Mouse (Mus musculus) megakaryocyte, embryonic 14.5 days (primary cell): Measurements from ENCODE around the gene Bclaf1. TPM values are rescaled to one million over a fixed set of nuclear protein-coding genes. Genes with fewer than 3 reads are reported as not detected.

Source experiments
- H3K27me3 ChIP-seq: replicated peaks from 2 replicates; pipeline ENCODE3; 2012; ENCODE audit warnings: inconsistent platforms
- H3K36me3 ChIP-seq: replicated peaks from 2 replicates; pipeline ENCODE3; 2012; ENCODE audit warnings: low read length, inconsistent platforms, mixed read lengths
- H3K4me1 ChIP-seq: 2 replicates; pipeline ENCODE4 v1.6.1; 2012; ENCODE audit warnings: inconsistent platforms
- H3K4me3 ChIP-seq: replicated peaks from 2 replicates; pipeline ENCODE3; 2012; ENCODE audit warnings: moderate library complexity, mild to moderate bottlenecking, inconsistent platforms
- H3K9me3 ChIP-seq: 2 replicates; pipeline ENCODE4 v1.6.1; 2012; ENCODE audit warnings: inconsistent platforms
- FLI1 ChIP-seq: IDR thresholded peaks from 2 replicates; pipeline ENCODE4 v1.6.1; 2012; ENCODE audit warnings: low read length, inconsistent platforms, mixed read lengths
- GATA1 ChIP-seq: IDR thresholded peaks from 3 replicates; pipeline ENCODE4 v1.6.1; 2012; ENCODE audit warnings: mixed read lengths, low read length, inconsistent platforms, borderline replicate concordance
- polyA plus RNA-seq: library from polyadenylated mRNA; stranded (reverse); fragments of >175 nt; gene quantifications from 2 replicates; pipeline ENCODE4 v1.2.3, GENCODE M21; 2012; ENCODE audit warnings: low replicate concordance; ENCODE audit not compliant: insufficient read depth

Bclaf1 gene
- polyA plus RNA-seq, 1 experiment, result 9.9 TPM

- Histone ChIP-seq H3K36me3 (peaks cover 64% of the 10 kb centered on the region), H3K27me3 (no peaks in the 10 kb centered on the region), H3K4me3 (no peak overlapping the region), H3K4me1 (peaks cover 13% of the 10 kb centered on the region), H3K9me3 (no peaks in the 10 kb centered on the region)
- TF ChIP-seq GATA1 (no peak), FLI1 (no peak)
Measured at GRCm38 (mm10) chr10:20361542-20362449, 49.5 kb downstream of the Bclaf1 start.

- Histone ChIP-seq H3K9me3 (peaks cover 2% of the 10 kb centered on the region; the same call in 1 of the 2 replicates), H3K27me3 (no peaks in the 10 kb centered on the region), H3K36me3 (peaks cover 56% of the 10 kb centered on the region), H3K4me3 (no peak overlapping the region), H3K4me1 (peaks cover 13% of the 10 kb centered on the region)
- no peak for TF ChIP-seq FLI1
- TF ChIP-seq GATA1, result no peak
Measured at GRCm38 (mm10) chr10:20362450-20363118, 50.3 kb downstream of the Bclaf1 start.

- no peak for TF ChIP-seq GATA1
- TF ChIP-seq FLI1, result no peak
- no peak overlapping the region for H3K4me3 ChIP-seq
- H3K9me3 ChIP-seq, result peaks cover 2% of the 10 kb centered on the region; the same call in 1 of the 2 replicates
- H3K36me3 ChIP-seq, result no peaks in the 10 kb centered on the region
- H3K27me3 ChIP-seq, result peaks cover 2% of the 10 kb centered on the region
- H3K4me1 ChIP-seq, result no peaks in the 10 kb centered on the region; the same call in 1 of the 2 replicates
Measured at GRCm38 (mm10) chr10:20372046-20372445, 59.8 kb downstream of the Bclaf1 start.

- Histone ChIP-seq H3K36me3 (no peaks in the 10 kb centered on the region), H3K4me3 (no peak overlapping the region), H3K4me1 (0 out of 2 replicates have a peak, but pooled peaks cover 4% of the 10 kb centered on the region), H3K9me3 (no peaks in the 10 kb centered on the region), H3K27me3 (peaks cover 14% of the 10 kb centered on the region)
- TF ChIP-seq GATA1 (no peak), FLI1 (no peak)
Measured at GRCm38 (mm10) chr10:20377621-20378020, 65.4 kb downstream of the Bclaf1 start.

- H3K9me3 ChIP-seq, result no peaks in the 10 kb centered on the region
- no peaks in the 10 kb centered on the region for H3K36me3 ChIP-seq
- 0 out of 2 replicates have a peak, but pooled peaks cover 4% of the 10 kb centered on the region for H3K4me1 ChIP-seq
- peaks cover 14% of the 10 kb centered on the region for H3K27me3 ChIP-seq
- no peak overlapping the region for H3K4me3 ChIP-seq
- no peak for TF ChIP-seq GATA1
Measured at GRCm38 (mm10) chr10:20379071-20379735, 66.9 kb downstream of the Bclaf1 start.

- H3K36me3 ChIP-seq, result no peaks in the 10 kb centered on the region
- 0 out of 2 replicates have a peak, but pooled peaks cover 4% of the 10 kb centered on the region for H3K4me1 ChIP-seq
- H3K27me3 ChIP-seq, result peaks cover 14% of the 10 kb centered on the region
- TF ChIP-seq GATA1, result no peak
- no peak for TF ChIP-seq FLI1
- H3K9me3 ChIP-seq, result no peaks in the 10 kb centered on the region
- H3K4me3 ChIP-seq, result no peak overlapping the region
Measured at GRCm38 (mm10) chr10:20380798-20381197, 68.5 kb downstream of the Bclaf1 start.

- Histone ChIP-seq H3K4me3 (no peak overlapping the region), H3K9me3 (no peaks in the 10 kb centered on the region), H3K27me3 (peaks cover 14% of the 10 kb centered on the region), H3K4me1 (0 out of 2 replicates have a peak, but pooled peaks cover 4% of the 10 kb centered on the region), H3K36me3 (no peaks in the 10 kb centered on the region)
- no peak for TF ChIP-seq GATA1
- TF ChIP-seq FLI1, result no peak
Measured at GRCm38 (mm10) chr10:20381352-20381751, 69.1 kb downstream of the Bclaf1 start.

GRCm38 (mm10) chr10:20382807-20383419 lies 70.6 kb downstream of the Bclaf1 start:
- Histone ChIP-seq H3K4me1 (0 out of 2 replicates have a peak, but pooled peaks cover 4% of the 10 kb centered on the region), H3K27me3 (peaks cover 7% of the 10 kb centered on the region), H3K9me3 (no peaks in the 10 kb centered on the region), H3K36me3 (no peaks in the 10 kb centered on the region), H3K4me3 (no peak overlapping the region)
- TF ChIP-seq FLI1 (no peak), GATA1 (no peak)

- Histone ChIP-seq H3K9me3 (peaks cover 4% of the 10 kb centered on the region; the same call in 1 of the 2 replicates), H3K4me1 (peaks cover 4% of the 10 kb centered on the region; the same call in 1 of the 2 replicates)
Measured at GRCm38 (mm10) chr10:20390568-20390967, 78.3 kb downstream of the Bclaf1 start.

More at GRCm38 (mm10) chr10:20390568-20390967, 78.3 kb downstream of the Bclaf1 start:
- Histone ChIP-seq H3K27me3 (no peaks in the 10 kb centered on the region), H3K36me3 (no peaks in the 10 kb centered on the region), H3K4me3 (no peak overlapping the region)
- TF ChIP-seq GATA1 (no peak), FLI1 (no peak)

Other genes starting within 250 kb of the Bclaf1 start
- 5.3 and 6.5 TPM in 2 replicates for gene Map7, start 164.0 kb upstream of the Bclaf1 start, polyA plus RNA-seq
- 1.5 TPM in 1 of 2 replicates, not detected in the other for gene Mtfr2, start 35.3 kb downstream of the Bclaf1 start, polyA plus RNA-seq